Mouse (Mus musculus) lung, embryonic 14.5 days (tissue): ENCODE measurements around the gene Socs7. TPM values are rescaled to one million over a fixed set of nuclear protein-coding genes. Genes with fewer than 3 reads are reported as not detected.
"Not testable (repeated sequence)": the region's sequence is repeated elsewhere in the genome, so short reads cannot be mapped to it uniquely, and the experiment has no call there.

Experiments
- ATAC-seq: fragments of 200-750 bp; cut with Nextera tagmentation; 2 replicates; pipeline ENCODE4 v1.8.0; 2017; ENCODE audit warnings: mild to moderate bottlenecking, moderate TSS enrichment, moderate library complexity; ENCODE audit not compliant: insufficient read depth
- DNase-seq: peaks from one replicate; pipeline ENCODE4 v3.0.0-alpha.2; 2015
- H3K27ac ChIP-seq: fragments of 300-500 bp; sonication (generic); 2 replicates; pipeline ENCODE4 v1.5.1; 2014; ENCODE audit warnings: low read depth, mild to moderate bottlenecking, moderate library complexity
- H3K27me3 ChIP-seq: fragments of 300-500 bp; sonication (generic); 2 replicates; pipeline ENCODE4 v1.6.1; 2014; ENCODE audit warnings: low read length, control low read depth; ENCODE audit not compliant: insufficient read depth
- H3K36me3 ChIP-seq: fragments of 300-500 bp; sonication (generic); 2 replicates; pipeline ENCODE4 v1.6.1; 2014; ENCODE audit warnings: control low read depth; ENCODE audit not compliant: insufficient read depth
- H3K4me1 ChIP-seq: fragments of 300-500 bp; sonication (generic); 2 replicates; pipeline ENCODE4 v1.6.1; 2014; ENCODE audit warnings: antibody characterized with exemption, control low read depth; ENCODE audit not compliant: insufficient read depth
- H3K4me2 ChIP-seq: fragments of 300-500 bp; sonication (generic); 2 replicates; pipeline ENCODE4 v1.6.1; 2014; ENCODE audit warnings: mild to moderate bottlenecking
- H3K4me3 ChIP-seq: fragments of 300-500 bp; sonication (generic); 2 replicates; pipeline ENCODE4 v1.5.1; 2014; ENCODE audit warnings: low read depth, low read length
- H3K9ac ChIP-seq: fragments of 300-500 bp; sonication (generic); 2 replicates; pipeline ENCODE4 v1.6.1; 2014
- H3K9me3 ChIP-seq: fragments of 300-500 bp; sonication (generic); 2 replicates; pipeline ENCODE4 v1.6.1; 2016; ENCODE audit warnings: low read depth, low read length, control low read depth
- CTCF ChIP-seq: IDR thresholded peaks from 2 replicates; pipeline ENCODE4 v1.5.1; 2016; ENCODE audit warnings: antibody characterized with exemption, low read depth
- WGBS: fragments of 180-500 bp; shearing (Covaris S2); extraction: QIAGEN DNeasy Blood & Tissue Kit; methylation state at CpG from one replicate; pipeline ENCODE4 v1.1.7; 2014; 5-methylcytosine and 5-hydroxymethylcytosine counted together
- polyA plus RNA-seq: library from polyadenylated mRNA; unstranded; fragments of >200 nt; fragmentation: Nextera tagmentation; extraction: Ambion mirVana; gene quantifications from 2 replicates; pipeline ENCODE4 v1.2.1, GENCODE M21; 2014

Gene Socs7
- polyA plus RNA-seq: 1.9 and 2.7 TPM in 2 replicates

DNA sequence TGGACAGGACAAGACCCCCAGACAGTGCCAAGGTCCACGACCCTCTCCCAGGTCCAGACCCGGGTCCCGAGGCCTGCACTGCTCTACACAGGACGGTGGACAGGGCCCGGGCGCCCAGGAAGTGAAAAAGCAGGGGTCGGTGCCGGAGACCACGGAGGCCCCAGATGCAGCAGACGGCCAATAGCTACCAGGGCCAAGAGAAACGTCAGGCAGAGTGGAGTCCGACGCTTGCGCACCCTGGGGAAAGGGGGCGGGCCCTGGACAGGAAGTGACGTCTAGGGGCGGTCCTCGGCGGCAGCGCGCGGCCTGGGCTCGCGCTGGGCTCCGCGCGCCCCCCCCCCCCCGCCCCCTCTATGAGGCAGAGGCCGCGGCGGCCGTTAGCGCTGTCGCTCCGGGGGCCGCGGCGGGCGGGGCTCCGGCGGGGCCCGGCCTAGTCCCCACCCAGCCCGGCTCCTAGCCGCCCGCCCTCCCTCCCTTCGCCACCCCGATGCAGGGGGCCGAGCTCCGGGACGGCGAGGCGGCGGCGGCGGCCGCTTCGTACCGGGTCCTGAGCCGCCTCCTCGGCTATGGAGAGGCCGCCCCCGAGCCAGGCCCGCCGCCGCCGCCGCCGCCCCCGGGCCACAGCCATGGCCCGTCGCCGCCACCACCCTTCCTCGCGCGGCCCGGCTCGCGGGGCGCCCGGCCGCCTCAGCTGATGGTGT lies at the start of gene Socs7:
TSS of gene Socs7 (plus strand) at position 604 of the 701 bp plus-strand sequence.
- DNase-seq (peak; percentile 97), ATAC-seq (peak; percentile 97)
- peaks cover under 1% of the 10 kb centered on the region; the same call in 1 of the 2 replicates for H3K36me3 ChIP-seq
- under 1% methylated on average over 20 of the region's 81 CpGs for WGBS
- H3K27ac ChIP-seq: peak within 1 kb of the TSS; percentile 83
- peaks cover 4% of the 10 kb centered on the region; the same call in 1 of the 2 replicates for H3K4me1 ChIP-seq
- H3K4me3 ChIP-seq: peak within 1 kb of the TSS; percentile 97
- TF ChIP-seq CTCF: no peak
- peak within 1 kb of the TSS; percentile 80 for H3K4me2 ChIP-seq
- peak within 1 kb of the TSS; percentile 94 for H3K9ac ChIP-seq
- no peaks in the 10 kb centered on the region for H3K9me3 ChIP-seq
- no peaks in the 10 kb centered on the region for H3K27me3 ChIP-seq

DNA sequence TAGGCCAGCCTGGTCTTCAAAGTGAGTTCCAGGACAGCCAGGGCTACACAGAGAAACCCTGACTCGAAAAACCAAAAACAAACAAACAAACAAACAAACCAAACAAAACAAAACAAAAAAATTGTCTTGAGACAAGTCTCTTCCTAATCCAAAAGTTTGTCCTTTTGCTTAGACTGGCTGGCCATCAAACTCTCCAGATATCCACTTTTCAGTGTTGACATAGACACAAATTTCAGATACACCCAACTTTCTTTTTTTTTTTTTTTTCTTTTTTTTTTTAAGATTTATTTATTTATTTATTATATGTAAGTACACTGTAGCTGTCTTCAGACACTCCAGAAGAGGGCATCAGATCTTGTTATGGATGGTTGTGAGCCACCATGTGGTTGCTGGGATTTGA lies 49.5 kb upstream of the Socs7 start:
- H3K9me3 ChIP-seq, H3K36me3 ChIP-seq, H3K9ac ChIP-seq, H3K27ac ChIP-seq, H3K4me1 ChIP-seq, H3K27me3 ChIP-seq, H3K4me3 ChIP-seq, H3K4me2 ChIP-seq, DNase-seq, ATAC-seq: not testable (repeated sequence)
- 64% methylated on average over 1 of the region's 1 CpGs for WGBS

DNA sequence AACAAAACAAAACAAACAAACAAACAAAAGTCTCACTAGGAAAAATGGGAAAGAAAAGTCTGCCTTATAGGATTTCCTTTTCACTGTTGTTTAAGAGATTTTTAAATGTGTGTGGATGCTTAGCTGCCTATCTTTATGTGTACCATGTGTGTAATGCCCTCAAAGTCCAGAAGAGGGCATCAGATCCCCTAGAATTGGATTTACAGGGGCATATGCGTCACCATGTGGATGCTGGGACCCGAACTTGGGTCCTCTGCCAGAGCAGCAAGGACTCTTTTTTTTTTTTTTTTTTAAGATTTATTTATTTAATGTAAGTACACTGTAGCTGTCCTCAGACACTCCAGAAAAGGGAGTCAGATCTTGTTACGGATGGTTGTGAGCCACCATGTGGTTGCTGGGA lies 48.2 kb upstream of the Socs7 start:
- no peak overlapping the region for H3K27ac ChIP-seq
- no peaks in the 10 kb centered on the region for H3K9me3 ChIP-seq
- no peaks in the 10 kb centered on the region; the same call in 1 of the 2 replicates for H3K36me3 ChIP-seq
- H3K9ac ChIP-seq: no peak overlapping the region
- no peaks in the 10 kb centered on the region for H3K4me1 ChIP-seq
- WGBS: 89% methylated on average over 3 of the region's 3 CpGs
- H3K27me3 ChIP-seq: no peaks in the 10 kb centered on the region
- no peak for ATAC-seq
- DNase-seq: peak; percentile 34
- no peak overlapping the region for H3K4me3 ChIP-seq
- TF ChIP-seq CTCF: peak; percentile 39
- no peak overlapping the region for H3K4me2 ChIP-seq

DNA sequence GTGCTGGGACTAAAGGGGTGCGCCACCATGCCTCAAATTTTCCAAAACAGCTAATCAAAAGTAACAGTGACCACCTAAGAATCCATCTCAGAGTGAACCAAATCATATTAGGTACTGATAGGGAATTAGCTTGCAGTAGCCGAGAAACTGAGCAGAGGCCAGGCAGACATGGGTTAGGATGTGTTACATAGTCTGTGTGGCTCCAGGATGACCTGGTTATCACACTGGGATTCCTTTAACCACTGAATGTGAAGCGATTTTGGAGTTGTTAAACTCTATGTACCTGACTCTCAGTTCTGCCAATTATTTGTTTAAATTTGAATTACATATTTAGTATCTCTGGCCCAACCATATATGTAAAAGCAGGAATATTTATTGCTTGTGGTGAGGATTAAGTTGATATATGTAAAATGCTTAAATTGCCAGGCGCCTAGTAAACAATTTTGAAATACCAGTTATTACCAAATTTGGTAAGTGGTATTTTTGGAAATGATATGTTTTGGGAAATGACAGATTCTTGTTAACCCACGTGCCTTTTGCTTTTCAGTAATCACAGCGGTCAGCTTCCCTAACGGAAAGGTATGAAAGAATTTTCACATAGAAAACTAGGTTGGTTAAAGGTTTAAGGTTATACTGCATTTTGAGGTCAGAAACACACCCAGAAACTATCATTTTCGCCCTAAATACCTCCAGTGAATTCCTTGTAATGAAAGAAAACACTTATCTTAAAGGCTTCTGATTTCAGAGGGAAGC lies 47.4 kb upstream of the Socs7 start:
- peak overlapping the region; percentile 59 for H3K4me2 ChIP-seq
- peak overlapping the region; percentile 55 for H3K4me3 ChIP-seq
- H3K27me3 ChIP-seq: no peaks in the 10 kb centered on the region
- no peak for DNase-seq
- no peaks in the 10 kb centered on the region; the same call in 1 of the 2 replicates for H3K36me3 ChIP-seq
- H3K27ac ChIP-seq: peak overlapping the region; percentile 71; the same call in 1 of the 2 replicates
- no peaks in the 10 kb centered on the region for H3K9me3 ChIP-seq
- H3K9ac ChIP-seq: 0 out of 2 replicates have a peak overlapping the region, but pooled peaks have one; percentile 44
- H3K4me1 ChIP-seq: no peaks in the 10 kb centered on the region
- ATAC-seq: no peak
- no peak for TF ChIP-seq CTCF
- WGBS: 38% methylated on average over 8 of the region's 8 CpGs

DNA sequence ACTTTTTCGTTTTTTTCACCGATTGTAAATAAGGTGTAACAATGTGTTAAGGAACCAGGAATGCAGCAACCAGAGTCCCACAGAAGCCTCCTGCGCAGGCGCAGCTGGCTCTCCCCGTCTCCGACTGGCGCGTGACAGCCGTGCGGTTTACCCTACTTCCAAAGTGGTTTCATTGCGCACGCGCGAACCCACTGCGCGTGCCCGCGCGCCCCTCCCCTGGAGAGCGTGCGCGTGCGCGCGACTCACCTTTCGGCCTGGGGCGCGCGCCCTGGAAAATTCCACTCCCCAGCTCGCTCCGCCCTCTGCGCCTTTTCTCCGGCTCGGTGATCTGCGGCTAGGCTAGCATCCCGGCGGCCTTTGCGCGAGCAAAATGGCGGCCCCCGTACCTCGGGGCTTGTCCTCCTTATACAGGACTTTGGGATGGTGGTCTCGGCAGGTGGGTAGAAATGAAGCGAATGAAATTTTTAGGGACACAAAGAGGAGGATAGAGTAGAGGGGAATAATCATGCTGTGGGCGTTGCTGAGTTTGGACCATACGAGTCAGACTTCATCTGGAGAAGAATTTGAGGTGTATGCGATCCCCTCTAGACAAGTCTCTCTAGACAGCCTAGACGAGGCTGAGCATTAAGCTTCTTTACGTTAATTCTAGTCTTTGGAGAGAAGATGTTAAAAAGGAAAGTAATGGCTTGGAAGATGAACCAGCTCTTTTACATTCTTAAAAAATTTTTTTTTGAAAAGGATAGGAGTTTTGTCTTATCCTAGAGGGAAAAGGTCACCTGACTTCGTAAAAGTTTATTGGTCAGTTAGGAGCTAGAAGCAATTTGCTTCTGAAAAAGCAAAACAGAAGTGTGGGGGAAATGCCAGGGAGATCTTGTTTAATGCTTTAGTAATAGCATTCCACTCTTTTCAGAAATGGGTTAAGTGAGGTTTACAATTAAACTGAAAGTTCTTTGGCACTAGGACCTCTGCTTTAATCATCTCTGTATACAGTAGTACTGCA lies 46.5 kb upstream of the Socs7 start, which contains the start of gene Mrpl45:
TSS of gene Mrpl45 (plus strand) at position 213 of the 1,000 bp plus-strand sequence.
- H3K9me3 ChIP-seq: no peaks in the 10 kb centered on the region
- H3K4me2 ChIP-seq: peak within 1 kb of the TSS; percentile 59
- ATAC-seq: peak; percentile 92
- under 1% methylated on average over 50 of the region's 50 CpGs for WGBS
- H3K36me3 ChIP-seq: no peaks in the 10 kb centered on the region; the same call in 1 of the 2 replicates
- peak within 1 kb of the TSS; percentile 71; the same call in 1 of the 2 replicates for H3K27ac ChIP-seq
- peak; percentile 100 for DNase-seq
- peak within 1 kb of the TSS; percentile 62 for H3K9ac ChIP-seq
- no peak for TF ChIP-seq CTCF
- peak within 1 kb of the TSS; percentile 55 for H3K4me3 ChIP-seq
- H3K27me3 ChIP-seq: no peaks in the 10 kb centered on the region
- no peaks in the 10 kb centered on the region for H3K4me1 ChIP-seq

DNA sequence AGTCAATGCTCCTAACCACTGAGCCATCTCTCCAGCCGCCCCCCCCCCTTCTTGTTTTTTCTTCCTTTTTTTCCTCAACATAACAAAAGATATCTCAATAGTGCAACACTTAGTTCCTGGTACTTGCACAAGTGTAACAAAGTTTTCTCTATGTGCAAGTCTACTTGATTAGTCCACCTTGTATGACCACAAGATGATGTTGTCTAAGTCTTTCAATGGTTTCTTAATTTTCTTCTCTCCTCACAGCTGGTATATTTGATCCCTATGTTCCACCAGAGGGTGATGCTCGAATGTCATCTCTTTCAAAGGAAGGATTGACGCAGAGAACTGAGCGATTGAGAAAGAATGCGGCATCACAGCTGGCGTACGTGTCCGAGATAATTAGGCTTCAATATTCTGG lies 41.2 kb upstream of the Socs7 start:
- no peak overlapping the region for H3K4me3 ChIP-seq
- peaks cover 35% of the 10 kb centered on the region for H3K36me3 ChIP-seq
- no peak overlapping the region for H3K9ac ChIP-seq
- no peak for TF ChIP-seq CTCF
- no peak overlapping the region for H3K4me2 ChIP-seq
- DNase-seq: no peak
- no peaks in the 10 kb centered on the region for H3K27me3 ChIP-seq
- no peak for ATAC-seq
- H3K9me3 ChIP-seq: no peaks in the 10 kb centered on the region
- 92% methylated on average over 8 of the region's 8 CpGs for WGBS
- no peak overlapping the region for H3K27ac ChIP-seq
- no peaks in the 10 kb centered on the region for H3K4me1 ChIP-seq

DNA sequence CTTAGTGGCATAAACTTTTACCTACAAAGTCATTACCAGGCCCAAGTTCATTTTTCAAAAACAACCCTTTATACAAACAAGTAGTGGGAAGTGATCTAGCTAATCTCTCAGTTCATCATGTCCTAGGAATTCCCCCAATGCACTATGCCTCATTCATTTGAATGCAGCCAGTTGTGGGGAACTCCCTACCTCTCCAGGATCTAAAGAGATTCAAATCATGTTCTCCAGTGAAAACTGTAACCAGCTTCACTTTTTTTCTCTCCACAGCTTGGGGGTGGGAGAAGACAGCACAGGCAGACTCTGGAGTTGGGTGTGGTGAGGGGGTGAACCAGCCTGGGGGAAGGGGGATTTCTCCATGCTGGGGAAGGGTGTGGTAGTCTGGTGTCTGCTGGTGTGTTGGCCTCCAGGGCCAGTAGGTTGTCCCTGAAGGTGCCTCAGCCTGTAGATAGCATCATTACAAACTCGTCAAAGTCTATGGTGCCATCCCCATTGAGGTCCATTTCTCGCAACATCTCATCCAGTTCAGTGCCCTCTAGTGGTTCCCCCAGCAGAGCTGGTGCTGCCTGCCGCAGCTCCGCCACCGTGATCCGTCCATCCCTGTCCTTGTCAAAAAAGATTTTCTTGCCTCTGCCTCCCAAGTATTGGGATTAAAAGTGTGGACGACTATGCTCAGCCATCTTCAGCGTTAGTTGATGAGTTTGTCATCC lies 40.3 kb upstream of the Socs7 start:
- 78% methylated on average over 8 of the region's 8 CpGs for WGBS
- H3K36me3 ChIP-seq: peaks cover 42% of the 10 kb centered on the region
- not testable (repeated sequence) for DNase-seq

More for the DNA sequence above, 40.3 kb upstream of the Socs7 start:
- H3K9me3 ChIP-seq, ATAC-seq, H3K27me3 ChIP-seq, H3K9ac ChIP-seq, H3K4me1 ChIP-seq, H3K4me3 ChIP-seq, H3K4me2 ChIP-seq, H3K27ac ChIP-seq: not testable (repeated sequence)
